Mouse (Mus musculus) urinary bladder, adult 2 months (tissue): ENCODE measurements around the gene Trim11. TPM values are rescaled to one million over a fixed set of nuclear protein-coding genes. Genes with fewer than 3 reads are reported as not detected.

Experiments used
- DNase-seq: peaks from one replicate; pipeline ENCODE4 v3.0.0; 2022; ENCODE audit warnings: low spot score
- polyA plus RNA-seq: library from polyadenylated mRNA; depleted of rRNA; stranded (reverse); fragments of >200 nt; gene quantifications from 2 replicates; pipeline ENCODE4 v1.2.3, GENCODE M21; 2012

Trim11 gene
- polyA plus RNA-seq, 1 experiment: 27.1 TPM

- no peak for DNase-seq
Observed at GRCm38 (mm10) chr11:58980381-58980990, 2.6 kb downstream of the Trim11 start.

- no peak for DNase-seq
Observed at GRCm38 (mm10) chr11:58981541-58982447, 3.9 kb downstream of the Trim11 start.

GRCm38 (mm10) chr11:58982471-58983097, 4.7 kb downstream of the Trim11 start:
- no peak for DNase-seq

GRCm38 (mm10) chr11:58983691-58984341, 5.9 kb downstream of the Trim11 start:
- DNase-seq: no peak

DNA sequence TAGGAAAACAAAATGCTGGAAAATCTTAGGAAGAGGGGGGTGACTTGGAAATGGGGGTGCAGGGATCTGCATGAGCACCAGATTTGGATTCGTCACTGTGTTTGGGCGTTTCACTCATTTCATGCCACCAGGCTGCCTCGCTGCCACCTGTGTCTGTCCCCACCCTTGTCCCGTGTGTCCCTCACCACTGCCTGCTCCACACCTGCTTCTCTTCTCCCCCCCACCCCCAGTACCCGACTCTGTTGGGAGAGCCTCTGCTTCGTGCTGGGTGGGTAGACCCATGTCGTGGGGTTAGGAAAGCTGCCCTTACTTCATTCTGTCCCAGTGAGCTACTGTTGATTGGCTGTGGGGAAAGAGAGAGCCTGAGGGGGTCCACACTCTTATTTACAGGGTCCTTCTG, 6.8 kb downstream of the Trim11 start:
- no peak for DNase-seq

- DNase-seq: no peak
Observed at GRCm38 (mm10) chr11:58985299-58985917, 7.5 kb downstream of the Trim11 start.

- no peak for DNase-seq
Observed at GRCm38 (mm10) chr11:58989166-58989565, 11.3 kb downstream of the Trim11 start.

GRCm38 (mm10) chr11:58990141-58990540, 12.2 kb downstream of the Trim11 start:
- DNase-seq: no peak

DNA sequence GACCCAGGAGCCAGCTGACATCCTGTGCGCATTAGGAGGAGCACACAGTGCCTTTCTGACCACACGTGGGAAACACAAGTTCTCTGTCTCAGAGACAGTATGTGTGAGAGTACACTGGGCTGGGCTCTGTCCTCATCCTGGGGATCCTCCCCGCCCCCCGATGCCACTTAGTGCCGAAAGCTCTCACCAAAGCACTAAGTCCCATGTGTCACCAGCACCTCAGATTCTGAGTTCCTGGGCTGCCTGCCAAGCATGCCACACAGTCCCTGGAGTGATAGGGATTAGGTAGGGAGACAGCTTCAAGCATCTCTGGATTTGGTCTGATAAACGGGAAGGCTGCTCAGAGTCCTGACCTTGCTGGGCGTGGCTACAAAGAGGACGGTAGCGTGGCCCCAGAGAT, 12.9 kb downstream of the Trim11 start:
- no peak for DNase-seq

GRCm38 (mm10) chr11:58991911-58992310, 14.0 kb downstream of the Trim11 start:
- DNase-seq: no peak

- no peak for DNase-seq
Observed at GRCm38 (mm10) chr11:58993091-58993670, 15.3 kb downstream of the Trim11 start.

DNA sequence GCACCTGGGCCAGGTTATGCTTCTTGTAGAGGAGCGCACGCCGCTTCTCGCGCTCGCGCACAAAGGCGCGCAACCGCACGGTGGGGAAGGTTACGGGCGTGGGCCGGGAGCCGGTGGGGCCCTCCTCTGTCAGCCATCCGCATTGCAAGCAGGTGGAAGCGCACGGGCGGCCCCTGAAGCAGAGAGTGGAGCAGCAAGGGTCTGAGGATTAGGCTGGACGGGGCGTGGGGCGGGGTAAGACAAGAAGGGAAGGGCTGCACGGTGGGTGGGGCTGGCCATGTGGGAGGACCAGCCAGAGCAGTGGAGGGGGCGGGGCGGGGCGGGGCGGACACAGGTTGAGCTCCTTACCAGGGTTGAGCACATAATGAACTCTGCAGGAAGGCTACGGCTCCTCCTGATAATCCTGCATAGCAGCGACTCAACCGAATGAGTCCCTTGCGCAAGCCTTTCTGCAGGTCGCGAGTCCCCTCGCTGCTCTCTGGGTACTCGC, 16.5 kb downstream of the Trim11 start:
- no peak for DNase-seq

DNA sequence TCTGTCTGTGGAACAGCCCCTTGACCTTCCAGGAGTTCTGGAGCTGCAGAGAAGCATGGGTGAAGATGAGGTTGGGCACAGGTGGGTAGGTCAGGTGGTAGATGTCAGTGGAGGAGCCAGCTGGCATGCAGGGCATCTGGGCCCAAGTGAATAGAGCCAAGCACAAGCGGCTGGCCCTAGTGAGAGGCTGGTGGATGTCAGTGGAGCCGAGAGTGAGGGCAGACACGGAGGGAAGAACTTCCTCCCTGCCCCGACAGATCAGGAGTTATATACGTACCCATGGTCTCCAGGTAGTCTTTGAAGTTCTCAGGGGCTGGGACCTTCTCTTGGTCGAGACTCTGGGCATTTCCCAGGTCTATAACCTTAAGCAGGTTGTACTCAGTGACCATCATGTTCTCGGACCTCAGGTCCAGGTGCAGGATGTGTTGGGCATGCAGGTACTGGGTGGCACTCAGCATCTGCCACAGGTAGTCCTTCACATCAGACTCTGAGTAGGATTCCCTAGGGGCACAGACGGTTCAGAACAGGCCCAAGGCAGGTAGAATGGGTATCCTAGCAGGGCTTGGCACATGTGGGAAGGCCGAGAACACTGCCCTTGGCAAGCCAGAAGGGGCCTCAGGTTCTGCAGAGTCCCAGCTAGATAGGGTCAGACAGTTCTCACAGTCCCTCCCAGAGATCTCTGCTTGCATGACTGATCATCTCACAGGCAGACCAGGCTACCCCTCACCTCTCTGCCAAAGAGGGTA, 17.3 kb downstream of the Trim11 start:
- DNase-seq: no peak

- no peak for DNase-seq
Observed at GRCm38 (mm10) chr11:58995807-58996370, 18.0 kb downstream of the Trim11 start.

DNA sequence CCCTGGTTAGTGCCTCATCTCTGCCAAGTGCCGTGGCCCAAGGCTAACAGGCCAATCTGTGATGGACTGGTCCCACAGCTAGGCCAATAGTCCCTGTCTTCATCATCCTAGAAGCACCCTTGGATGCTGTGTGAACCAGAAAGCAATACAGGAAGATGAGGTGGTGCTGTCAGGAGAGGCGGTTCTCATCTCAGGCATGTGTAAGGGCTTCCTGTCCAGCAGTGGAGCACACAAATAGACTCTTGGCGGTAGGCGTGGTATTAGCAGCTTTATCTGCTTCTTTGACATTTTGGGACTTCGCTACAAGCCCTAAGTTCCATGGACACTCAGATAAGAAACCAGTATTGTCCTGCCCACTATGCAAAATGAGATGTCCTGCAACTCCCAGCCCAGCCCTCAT, 19.6 kb downstream of the Trim11 start:
- DNase-seq: no peak

DNA sequence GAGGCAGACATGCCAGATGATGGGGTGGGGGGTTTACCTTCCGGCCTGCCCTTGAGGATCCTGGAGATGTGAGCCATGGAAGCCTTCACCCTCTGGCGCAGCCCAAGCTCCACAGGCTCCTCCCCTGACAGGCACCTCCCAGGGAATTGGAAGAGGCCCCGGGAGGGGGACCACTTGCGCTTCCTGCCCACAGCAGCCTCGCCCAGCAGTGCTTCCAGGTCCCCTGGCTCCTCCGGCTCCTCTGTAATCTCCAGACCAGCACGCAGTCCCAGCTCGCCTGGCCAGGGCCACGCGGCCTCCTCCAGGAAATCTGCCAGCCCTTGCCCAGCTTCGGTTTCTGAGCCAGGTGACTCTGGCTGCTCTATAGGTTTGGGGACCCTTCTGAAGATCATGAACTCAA, 21.3 kb downstream of the Trim11 start:
- no peak for DNase-seq

DNA sequence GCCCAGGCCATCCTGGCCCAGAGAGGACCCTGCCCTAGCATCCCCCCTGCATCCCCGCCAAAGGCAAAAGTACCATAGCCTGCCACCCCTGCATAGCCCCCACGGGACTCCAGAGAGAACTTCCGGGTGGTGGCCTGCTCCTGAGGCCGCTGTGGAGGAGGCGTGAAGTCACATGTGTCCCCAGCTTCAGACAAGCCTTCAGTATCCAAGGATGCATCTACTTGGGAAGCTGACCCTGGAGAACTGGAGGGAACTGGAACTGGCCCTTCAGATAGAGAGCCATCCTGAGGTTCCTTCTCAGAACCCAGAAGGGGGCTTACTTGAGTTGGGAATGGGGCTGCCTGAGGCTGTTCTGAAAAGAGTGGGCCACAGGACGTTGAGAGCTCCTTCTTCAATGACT, 21.9 kb downstream of the Trim11 start:
- no peak for DNase-seq

DNA sequence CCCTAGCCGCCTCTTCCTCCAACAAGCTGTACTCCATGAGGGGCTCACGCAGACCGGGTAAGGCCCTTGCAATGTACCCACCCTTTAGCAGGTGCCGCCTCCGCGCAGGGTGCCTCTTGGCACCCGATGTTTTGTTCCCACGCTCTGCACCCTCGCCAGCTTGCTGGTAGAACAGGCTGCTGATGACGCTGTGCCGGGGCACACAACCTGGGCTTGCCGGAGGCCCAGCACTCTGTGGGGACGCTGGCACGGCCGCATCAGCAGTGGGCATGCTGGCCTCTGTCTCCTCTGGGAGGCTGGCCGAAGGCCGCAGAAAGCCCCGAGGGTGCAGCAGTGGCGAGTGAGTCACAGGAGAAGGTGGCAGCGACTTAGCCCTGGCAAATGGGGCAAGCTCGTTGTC, 22.7 kb downstream of the Trim11 start:
- no peak for DNase-seq

DNA sequence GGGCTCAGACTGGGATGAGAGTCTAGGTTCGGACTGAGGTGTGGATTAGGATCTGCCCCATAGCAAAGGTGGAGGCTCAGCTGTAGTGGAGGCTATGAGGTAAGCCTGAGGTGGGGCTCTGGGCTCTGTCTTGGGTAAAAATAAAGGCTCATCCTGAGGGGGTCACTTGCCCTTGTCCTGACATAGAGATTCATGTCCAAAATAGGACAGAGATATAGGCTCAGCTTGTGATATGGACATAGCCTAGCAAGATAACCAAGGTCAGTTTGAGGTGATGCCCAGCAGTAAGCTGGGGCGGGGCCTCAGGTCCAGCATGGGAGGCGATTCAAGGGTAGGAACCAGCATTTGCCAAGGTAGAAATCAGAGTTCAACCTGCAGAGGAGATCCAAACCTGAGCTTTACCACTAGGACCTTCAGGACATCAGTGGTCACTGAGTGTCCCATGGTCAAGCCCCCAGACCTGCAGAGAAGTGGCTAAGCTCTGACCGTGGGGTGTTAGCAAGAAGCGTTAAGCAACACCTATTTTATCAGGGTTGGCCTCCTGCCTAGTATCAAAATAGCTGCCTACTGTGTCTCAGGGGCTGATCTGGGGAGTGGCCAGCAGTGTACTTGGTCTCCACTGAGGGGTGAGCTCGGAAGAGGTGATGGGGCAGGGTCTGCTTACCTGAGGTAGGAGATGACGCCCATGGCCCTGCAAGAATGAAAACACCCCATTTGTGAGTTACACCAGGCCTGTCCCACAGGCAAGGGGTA, 24.6 kb downstream of the Trim11 start:
- no peak for DNase-seq
